Comparison of ENCODE assay signal across 8 mouse cellular contexts in genomic region chr6:124932314-124932695, GRCm38 (mm10). TPM values are rescaled to one million over a fixed set of nuclear protein-coding genes. Genes with fewer than 3 reads are reported as not detected.
DNase-seq lines count a peak whose midpoint lies in the region; ATAC-seq lines count a peak whose summit lies in the region.

No protein-coding gene starts in this region.

- H3K36me3 ChIP-seq in kidney, embryonic 15.5 days, result peaks cover 47% of the 10 kb centered on the region
- H3K36me3 ChIP-seq in hindbrain, embryonic 10.5 days, result peaks cover 50% of the 10 kb centered on the region
- peaks cover 45% of the 10 kb centered on the region for H3K36me3 ChIP-seq in midbrain, embryonic 13.5 days

- no peak for DNase-seq in kidney, adult 11 months
- DNase-seq in hindbrain, embryonic 10.5 days (ENCODE audit: low spot score), result no peak
- DNase-seq in right cerebral cortex, postnatal 14 days, result no peak
- DNase-seq in frontal cortex, postnatal 25 days (ENCODE audit: low spot score in 2 of 2), result no peak
- DNase-seq in natural killer cell, adult 2 months (ENCODE audit: low spot score in 2 of 2), result no peak

- H3K9me3 ChIP-seq in kidney, embryonic 15.5 days (replicated peaks), result no peaks in the 10 kb centered on the region
- H3K9me3 ChIP-seq in hindbrain, embryonic 10.5 days, result 0 out of 2 replicates have a peak, but pooled peaks cover 3% of the 10 kb centered on the region
- H3K9me3 ChIP-seq in midbrain, embryonic 13.5 days, result no peaks in the 10 kb centered on the region; the same call in 1 of the 2 replicates

- WGBS in kidney, embryonic 15.5 days, result 33% methylated on average over 12 of the region's 12 CpGs
- 60% methylated on average over 12 of the region's 12 CpGs for WGBS in hindbrain, embryonic 10.5 days
- WGBS in midbrain, embryonic 13.5 days, result 41% methylated on average over 12 of the region's 12 CpGs

- peaks cover 44% of the 10 kb centered on the region for H3K4me1 ChIP-seq in kidney, embryonic 15.5 days
- H3K4me1 ChIP-seq in brown adipose tissue, adult 24 weeks (ENCODE audit: control insufficient read depth, insufficient read depth, insufficient read length, low read length), result peaks cover 11% of the 10 kb centered on the region; the same call in 1 of the 2 replicates
- H3K4me1 ChIP-seq in hindbrain, embryonic 10.5 days (replicated peaks), result peaks cover 37% of the 10 kb centered on the region
- peaks cover 29% of the 10 kb centered on the region for H3K4me1 ChIP-seq in midbrain, embryonic 13.5 days (replicated peaks)

- H3K27me3 ChIP-seq in kidney, embryonic 15.5 days, result no peaks in the 10 kb centered on the region
- no peaks in the 10 kb centered on the region for H3K27me3 ChIP-seq in hindbrain, embryonic 10.5 days (ENCODE audit: insufficient read depth, poor library complexity, severe bottlenecking)
- no peaks in the 10 kb centered on the region for H3K27me3 ChIP-seq in midbrain, embryonic 13.5 days

- peak overlapping the region; percentile 97 for H3K9ac ChIP-seq in kidney, embryonic 15.5 days
- peak overlapping the region; percentile 99 for H3K9ac ChIP-seq in midbrain, embryonic 13.5 days (replicated peaks)

- H3K27ac ChIP-seq in kidney, embryonic 15.5 days, result peak overlapping the region; percentile 98
- H3K27ac ChIP-seq in brown adipose tissue, adult 24 weeks (replicated peaks; ENCODE audit: low read depth, low read length), result peak overlapping the region; percentile 78; the same call in 1 of the 2 replicates
- peak overlapping the region; percentile 95 for H3K27ac ChIP-seq in hindbrain, embryonic 10.5 days
- H3K27ac ChIP-seq in midbrain, embryonic 13.5 days, result peak overlapping the region; percentile 97

- peak overlapping the region; percentile 99 for H3K4me3 ChIP-seq in kidney, embryonic 15.5 days (replicated peaks)
- H3K4me3 ChIP-seq in brown adipose tissue, adult 24 weeks (ENCODE audit: insufficient read depth, low read depth, low read length), result peak overlapping the region; percentile 82
- H3K4me3 ChIP-seq in hindbrain, embryonic 10.5 days, result peak overlapping the region; percentile 88
- peak overlapping the region; percentile 97 for H3K4me3 ChIP-seq in midbrain, embryonic 13.5 days (replicated peaks)

- peak overlapping the region; percentile 79 for H3K4me2 ChIP-seq in kidney, embryonic 15.5 days
- H3K4me2 ChIP-seq in midbrain, embryonic 13.5 days (replicated peaks), result peak overlapping the region; percentile 97

- ATAC-seq in kidney, embryonic 15.5 days (replicated peaks; ENCODE audit: low FRiP score), result no peak
- no peak for ATAC-seq in midbrain, embryonic 13.5 days

RNA-seq across cellular contexts. Expression of gene Mlf2, which starts 1.1 kb away (rescaled TPM):
- 357 and 385 TPM in 2 replicates for polyA plus RNA-seq in kidney, embryonic 15.5 days (2015; fragmentation: Nextera tagmentation; extraction: Ambion mirVana)
- polyA plus RNA-seq in brown adipose tissue, adult 24 weeks (2012; ENCODE audit: insufficient read depth, insufficient read length, missing spikeins), result 238 and 301 TPM in 2 replicates
- polyA plus RNA-seq in hindbrain, embryonic 10.5 days (2016; fragmentation: Nextera tagmentation; extraction: Ambion mirVana), result 417 and 499 TPM in 2 replicates
- polyA plus RNA-seq in midbrain, embryonic 13.5 days (2015; fragmentation: Nextera tagmentation; extraction: Ambion mirVana), result 419 and 462 TPM in 2 replicates

RNA-seq across cellular contexts. Expression of gene Ptms, which starts 12.4 kb away (rescaled TPM):
- polyA plus RNA-seq in kidney, embryonic 15.5 days (2015; fragmentation: Nextera tagmentation; extraction: Ambion mirVana), result 320 TPM in 2 replicates
- 949 and 1,236 TPM in 2 replicates for polyA plus RNA-seq in brown adipose tissue, adult 24 weeks (2012; ENCODE audit: insufficient read depth, insufficient read length, missing spikeins)
- polyA plus RNA-seq in hindbrain, embryonic 10.5 days (2016; fragmentation: Nextera tagmentation; extraction: Ambion mirVana), result 271 and 416 TPM in 2 replicates
- 662 and 802 TPM in 2 replicates for polyA plus RNA-seq in midbrain, embryonic 13.5 days (2015; fragmentation: Nextera tagmentation; extraction: Ambion mirVana)

RNA-seq across cellular contexts. Expression of gene Lag3, which starts 20.8 kb away (rescaled TPM):
- 1.7 and 1.8 TPM in 2 replicates for polyA plus RNA-seq in kidney, embryonic 15.5 days (2015; fragmentation: Nextera tagmentation; extraction: Ambion mirVana)
- polyA plus RNA-seq in brown adipose tissue, adult 24 weeks (2012; ENCODE audit: insufficient read depth, insufficient read length, missing spikeins), result 12.2 and 15.1 TPM in 2 replicates
- polyA plus RNA-seq in hindbrain, embryonic 10.5 days (2016; fragmentation: Nextera tagmentation; extraction: Ambion mirVana), result 1.1 and 1.3 TPM in 2 replicates
- 2.3 and 2.5 TPM in 2 replicates for polyA plus RNA-seq in midbrain, embryonic 13.5 days (2015; fragmentation: Nextera tagmentation; extraction: Ambion mirVana)

RNA-seq across cellular contexts. Expression of gene Cops7a, which starts 33.0 kb away (rescaled TPM):
- 163 and 164 TPM in 2 replicates for polyA plus RNA-seq in kidney, embryonic 15.5 days (2015; fragmentation: Nextera tagmentation; extraction: Ambion mirVana)
- polyA plus RNA-seq in brown adipose tissue, adult 24 weeks (2012; ENCODE audit: insufficient read depth, insufficient read length, missing spikeins), result 74.8 and 85.4 TPM in 2 replicates
- 130 and 138 TPM in 2 replicates for polyA plus RNA-seq in hindbrain, embryonic 10.5 days (2016; fragmentation: Nextera tagmentation; extraction: Ambion mirVana)
- polyA plus RNA-seq in midbrain, embryonic 13.5 days (2015; fragmentation: Nextera tagmentation; extraction: Ambion mirVana), result 89.9 and 95.2 TPM in 2 replicates

RNA-seq across cellular contexts. Expression of gene Cd4, which starts 44.3 kb away (rescaled TPM):
- 0.06 and 0.26 TPM in 2 replicates for polyA plus RNA-seq in kidney, embryonic 15.5 days (2015; fragmentation: Nextera tagmentation; extraction: Ambion mirVana)
- polyA plus RNA-seq in brown adipose tissue, adult 24 weeks (2012; ENCODE audit: insufficient read depth, insufficient read length, missing spikeins), result not detected in 2 replicates
- polyA plus RNA-seq in hindbrain, embryonic 10.5 days (2016; fragmentation: Nextera tagmentation; extraction: Ambion mirVana), result not detected in 2 replicates
- polyA plus RNA-seq in midbrain, embryonic 13.5 days (2015; fragmentation: Nextera tagmentation; extraction: Ambion mirVana), result 0.07 TPM in 1 of 2 replicates, not detected in the other
